In genomic region chr6:50399427-50400195, GRCm38 (mm10) we compare ENCODE assay signal across 20 mouse cellular contexts. TPM values are rescaled to one million over a fixed set of nuclear protein-coding genes. Genes with fewer than 3 reads are reported as not detected.
DNase-seq lines count a peak whose midpoint lies in the region; ATAC-seq and TF ChIP-seq lines count a peak whose summit lies in the region.
"Had no signal": no experiment of that assay in that cellular context is flagged by ENCODE, and none has a peak within 500 bp of the region (broad histone marks: within the 10 kb centered on the region; RNA-seq: fewer than 3 reads in every experiment).

No protein-coding gene starts in this region.

- H3K27ac ChIP-seq in kidney, adult 2 months (ENCODE audit: insufficient read depth, low read depth, low read length): peak overlapping the region; percentile 89
- no peak overlapping the region for H3K27ac ChIP-seq in midbrain, embryonic 16.5 days (ENCODE audit: low read length)
- no peak overlapping the region for H3K27ac ChIP-seq in midbrain, embryonic 15.5 days
- no peak overlapping the region for H3K27ac ChIP-seq in intestine, embryonic 15.5 days
- H3K27ac ChIP-seq in thymus, adult 2 months (ENCODE audit: control insufficient read depth, insufficient read depth, low read length): no peak overlapping the region
- H3K27ac ChIP-seq: embryonic facial prominence, embryonic 13.5 days; forebrain, embryonic 15.5 days; hindbrain, embryonic 14.5 days; limb, embryonic 10.5 days had no signal

- H3K9me3 ChIP-seq in midbrain, embryonic 16.5 days (replicated peaks; ENCODE audit: control insufficient read depth, low read length, poor library complexity, severe bottlenecking): no peaks in the 10 kb centered on the region
- no peaks in the 10 kb centered on the region for H3K9me3 ChIP-seq in midbrain, embryonic 15.5 days
- H3K9me3 ChIP-seq in intestine, embryonic 15.5 days: no peaks in the 10 kb centered on the region
- H3K9me3 ChIP-seq: embryonic facial prominence, embryonic 13.5 days; forebrain, embryonic 15.5 days; limb, embryonic 10.5 days; megakaryocyte, embryonic 14.5 days had no signal

- no peak for TF ChIP-seq POLR2A in kidney, adult 2 months (IDR thresholded peaks at IDR 0.05; ENCODE audit: low read depth, low read length)
- no peak for TF ChIP-seq POLR2A in thymus, adult 2 months (IDR thresholded peaks at IDR 0.05; ENCODE audit: control insufficient read depth, extremely low read depth, insufficient read depth, low read length, poor library complexity)

- H3K4me2 ChIP-seq in midbrain, embryonic 16.5 days (ENCODE audit: low read length): no peak overlapping the region
- no peak overlapping the region for H3K4me2 ChIP-seq in midbrain, embryonic 15.5 days
- H3K4me2 ChIP-seq in intestine, embryonic 15.5 days (replicated peaks): no peak overlapping the region
- H3K4me2 ChIP-seq: embryonic facial prominence, embryonic 13.5 days; forebrain, embryonic 15.5 days; hindbrain, embryonic 14.5 days had no signal

- H3K36me3 ChIP-seq in kidney, adult 2 months (ENCODE audit: control insufficient read depth, insufficient read depth, low read length): no peaks in the 10 kb centered on the region
- no peaks in the 10 kb centered on the region for H3K36me3 ChIP-seq in midbrain, embryonic 16.5 days (ENCODE audit: control insufficient read depth, insufficient read depth, low read length)
- H3K36me3 ChIP-seq in midbrain, embryonic 15.5 days (replicated peaks): no peaks in the 10 kb centered on the region
- H3K36me3 ChIP-seq in intestine, embryonic 15.5 days: no peaks in the 10 kb centered on the region
- H3K36me3 ChIP-seq in thymus, adult 2 months (ENCODE audit: control insufficient read depth, insufficient read depth, low read length): no peaks in the 10 kb centered on the region
- H3K36me3 ChIP-seq: embryonic facial prominence, embryonic 13.5 days; forebrain, embryonic 15.5 days; limb, embryonic 10.5 days had no signal

- no peak for TF ChIP-seq CTCF in kidney, adult 2 months (conservative IDR thresholded peaks at IDR 0.05; ENCODE audit: insufficient read depth, insufficient read length, low read depth, low read length)
- TF ChIP-seq CTCF in thymus, adult 2 months (IDR thresholded peaks at IDR 0.05; ENCODE audit: borderline replicate concordance, control insufficient read depth, extremely low read depth, insufficient read depth, low read length, poor library complexity): no peak

- no peak for DNase-seq in kidney, adult 2 months
- DNase-seq in kidney, postnatal 36 days: no peak
- no peak for DNase-seq in thymus, adult 2 months
- no peak for DNase-seq in heart, adult 18-20 months
- DNase-seq: adrenal gland, adult 8-10 months; B cell, adult 2 months; cerebellum, adult 9-11 months; heart, postnatal 36 days; layer of hippocampus, postnatal 36 days; lung, adult 18-20 months; lung, postnatal 14 days; thymus, postnatal 36 days had no signal

- H3K4me3 ChIP-seq in kidney, adult 2 months (ENCODE audit: insufficient read depth, low read depth, low read length): no peak overlapping the region
- H3K4me3 ChIP-seq in midbrain, embryonic 16.5 days (ENCODE audit: low read depth, low read length): no peak overlapping the region
- no peak overlapping the region for H3K4me3 ChIP-seq in midbrain, embryonic 15.5 days
- no peak overlapping the region for H3K4me3 ChIP-seq in intestine, embryonic 15.5 days (replicated peaks)
- no peak overlapping the region for H3K4me3 ChIP-seq in thymus, adult 2 months (ENCODE audit: control insufficient read depth, insufficient read depth, low read length)
- H3K4me3 ChIP-seq: embryonic facial prominence, embryonic 13.5 days; forebrain, embryonic 15.5 days; limb, embryonic 10.5 days; megakaryocyte, embryonic 14.5 days had no signal

- ATAC-seq in midbrain, embryonic 16.5 days: 0 out of 2 replicates have a peak, but pooled peaks have one; percentile 45
- ATAC-seq in midbrain, embryonic 15.5 days (replicated peaks): no peak
- ATAC-seq in intestine, embryonic 15.5 days: peak; percentile 61; the same call in 1 of the 2 replicates
- ATAC-seq: forebrain, embryonic 15.5 days had no signal

- H3K4me1 ChIP-seq in kidney, adult 2 months (ENCODE audit: control insufficient read depth, insufficient read depth, low read length): peaks cover 55% of the 10 kb centered on the region
- H3K4me1 ChIP-seq in midbrain, embryonic 16.5 days (ENCODE audit: control insufficient read depth, insufficient read depth, low read length): peaks cover 6% of the 10 kb centered on the region
- no peaks in the 10 kb centered on the region for H3K4me1 ChIP-seq in midbrain, embryonic 15.5 days
- no peaks in the 10 kb centered on the region for H3K4me1 ChIP-seq in intestine, embryonic 15.5 days (replicated peaks)
- no peaks in the 10 kb centered on the region for H3K4me1 ChIP-seq in thymus, adult 2 months (replicated peaks; ENCODE audit: control insufficient read depth, insufficient read depth, low read length)
- H3K4me1 ChIP-seq: forebrain, embryonic 15.5 days had no signal

- no peaks in the 10 kb centered on the region for H3K27me3 ChIP-seq in kidney, adult 2 months (replicated peaks; ENCODE audit: control insufficient read depth, insufficient read depth, low read length)
- H3K27me3 ChIP-seq in midbrain, embryonic 16.5 days (ENCODE audit: control insufficient read depth, insufficient read depth, low read depth, low read length): no peaks in the 10 kb centered on the region
- no peaks in the 10 kb centered on the region for H3K27me3 ChIP-seq in midbrain, embryonic 15.5 days (replicated peaks)
- H3K27me3 ChIP-seq in intestine, embryonic 15.5 days (replicated peaks): no peaks in the 10 kb centered on the region
- H3K27me3 ChIP-seq in thymus, adult 2 months (ENCODE audit: control insufficient read depth, insufficient read depth, low read length): no peaks in the 10 kb centered on the region
- H3K27me3 ChIP-seq: embryonic facial prominence, embryonic 13.5 days; forebrain, embryonic 15.5 days; megakaryocyte, embryonic 14.5 days had no signal

- no peak overlapping the region for H3K9ac ChIP-seq in midbrain, embryonic 16.5 days (ENCODE audit: low read depth, low read length)
- H3K9ac ChIP-seq in midbrain, embryonic 15.5 days: no peak overlapping the region
- no peak overlapping the region for H3K9ac ChIP-seq in intestine, embryonic 15.5 days
- H3K9ac ChIP-seq: embryonic facial prominence, embryonic 13.5 days; forebrain, embryonic 15.5 days; hindbrain, embryonic 14.5 days had no signal

- WGBS in kidney, adult 2 months: 62% methylated on average over 7 of the region's 7 CpGs
- WGBS in midbrain, embryonic 16.5 days: 57% methylated on average over 6 of the region's 7 CpGs
- WGBS in midbrain, embryonic 15.5 days: 56% methylated on average over 6 of the region's 7 CpGs
- 52% methylated on average over 6 of the region's 7 CpGs for WGBS in intestine, embryonic 15.5 days
- 87% methylated on average over 7 of the region's 7 CpGs for WGBS in thymus, adult 2 months

RNA-seq across cellular contexts. Expression of gene Osbpl3, which starts 56.4 kb away (rescaled TPM):
- polyA plus RNA-seq in kidney, adult 2 months (2012; rRNA removed): 33.0 and 36.1 TPM in 2 replicates
- 6.0 and 7.2 TPM in 2 replicates for polyA plus RNA-seq in midbrain, embryonic 16.5 days (2015; fragmentation: Nextera tagmentation; extraction: Ambion mirVana)
- 5.6 and 6.2 TPM in 2 replicates for polyA plus RNA-seq in midbrain, embryonic 15.5 days (2015; fragmentation: Nextera tagmentation; extraction: Ambion mirVana)
- polyA plus RNA-seq in intestine, embryonic 15.5 days (2015; fragmentation: Nextera tagmentation; extraction: Ambion mirVana): 7.4 TPM in 2 replicates
- polyA plus RNA-seq in thymus, adult 2 months (2012; rRNA removed): 6.7 and 8.2 TPM in 2 replicates
- total RNA-seq in heart, adult 18-20 months (2021): 10 to 100 TPM; 23.9 to 25.5 TPM
